ENCODE assay signal across 11 mouse cellular contexts in the genomic region with DNA sequence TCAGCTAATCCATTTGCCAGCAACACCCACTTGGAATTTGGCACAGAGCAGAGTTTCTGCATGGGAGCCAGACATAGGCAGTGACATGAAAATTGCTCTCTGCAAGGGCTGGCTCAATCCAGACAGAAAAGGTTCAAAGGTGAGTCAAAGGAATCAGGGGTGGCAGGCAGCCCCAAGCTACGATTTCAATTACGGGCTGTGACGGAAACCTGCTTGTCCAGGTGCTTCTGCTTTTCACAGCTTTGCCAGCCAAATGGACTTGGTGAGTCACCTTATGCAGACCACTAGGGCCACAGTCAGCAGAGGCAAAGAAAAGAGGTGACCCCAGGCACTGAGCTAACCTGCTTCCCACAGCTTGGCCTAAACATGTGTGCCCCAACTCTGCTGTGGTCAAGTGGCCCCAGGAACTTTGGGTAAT.
DNase-seq lines count a peak whose midpoint lies in the region; ATAC-seq lines count a peak whose summit lies in the region.
"Had no signal": no experiment of that assay in that cellular context is flagged by ENCODE, and none has a peak within 500 bp of the region (broad histone marks: within the 10 kb centered on the region; RNA-seq: fewer than 3 reads in every experiment).

No protein-coding gene starts in this region.

- H3K9ac ChIP-seq in midbrain, embryonic 16.5 days (ENCODE audit: low read depth, low read length), result no peak overlapping the region

- H3K27ac ChIP-seq in midbrain, embryonic 10.5 days (replicated peaks), result no peak overlapping the region
- H3K27ac ChIP-seq in midbrain, embryonic 16.5 days (ENCODE audit: low read length), result no peak overlapping the region
- H3K27ac ChIP-seq in limb, embryonic 10.5 days, result no peak overlapping the region

- peak; percentile 5 for DNase-seq in embryo, embryonic 10 days (ENCODE audit: low spot score)
- no peak for DNase-seq in embryo, embryonic 9.5 days (ENCODE audit: extremely low spot score)
- DNase-seq in midbrain, embryonic 10.5 days (ENCODE audit: low spot score), result peak; percentile 10
- DNase-seq in kidney, adult 18-20 months, result peak; percentile 40
- peak; percentile 29 for DNase-seq in limb, embryonic 10.5 days (ENCODE audit: low spot score)
- DNase-seq in thymus, postnatal 10 days (ENCODE audit: low spot score in 2 of 2), result no peak
- DNase-seq in urinary bladder, postnatal 36 days (ENCODE audit: low spot score in 2 of 2), result no peak
- DNase-seq: layer of hippocampus, postnatal 36 days; liver had no signal

- no peaks in the 10 kb centered on the region for H3K4me1 ChIP-seq in midbrain, embryonic 10.5 days
- no peaks in the 10 kb centered on the region for H3K4me1 ChIP-seq in midbrain, embryonic 16.5 days (ENCODE audit: control insufficient read depth, insufficient read depth, low read length)
- H3K4me1 ChIP-seq in limb, embryonic 10.5 days, result peaks cover 3% of the 10 kb centered on the region; the same call in 1 of the 2 replicates

- H3K9me3 ChIP-seq in midbrain, embryonic 10.5 days (replicated peaks), result no peaks in the 10 kb centered on the region
- no peaks in the 10 kb centered on the region for H3K9me3 ChIP-seq in midbrain, embryonic 16.5 days (replicated peaks; ENCODE audit: control insufficient read depth, low read length, poor library complexity, severe bottlenecking)
- H3K9me3 ChIP-seq in limb, embryonic 10.5 days (replicated peaks), result no peaks in the 10 kb centered on the region

- peaks cover 100% of the 10 kb centered on the region for H3K27me3 ChIP-seq in midbrain, embryonic 10.5 days (ENCODE audit: low read depth, poor library complexity, severe bottlenecking)
- peaks cover 4% of the 10 kb centered on the region; the same call in 1 of the 2 replicates for H3K27me3 ChIP-seq in midbrain, embryonic 16.5 days (ENCODE audit: control insufficient read depth, insufficient read depth, low read depth, low read length)
- H3K27me3 ChIP-seq in limb, embryonic 10.5 days (ENCODE audit: low read depth, poor library complexity, severe bottlenecking), result peaks cover 99% of the 10 kb centered on the region

- no peak overlapping the region for H3K4me2 ChIP-seq in midbrain, embryonic 16.5 days (ENCODE audit: low read length)

- WGBS in midbrain, embryonic 10.5 days, result 89% methylated on average over 3 of the region's 3 CpGs
- WGBS in midbrain, embryonic 16.5 days, result 86% methylated on average over 3 of the region's 3 CpGs
- 81% methylated on average over 3 of the region's 3 CpGs for WGBS in limb, embryonic 10.5 days

- H3K36me3 ChIP-seq in midbrain, embryonic 10.5 days, result no peaks in the 10 kb centered on the region
- no peaks in the 10 kb centered on the region for H3K36me3 ChIP-seq in midbrain, embryonic 16.5 days (ENCODE audit: control insufficient read depth, insufficient read depth, low read length)
- H3K36me3 ChIP-seq in limb, embryonic 10.5 days, result no peaks in the 10 kb centered on the region

- H3K4me3 ChIP-seq in midbrain, embryonic 10.5 days, result no peak overlapping the region
- no peak overlapping the region for H3K4me3 ChIP-seq in midbrain, embryonic 16.5 days (ENCODE audit: low read depth, low read length)
- no peak overlapping the region for H3K4me3 ChIP-seq in limb, embryonic 10.5 days
- H3K4me3 ChIP-seq: erythroblast, embryonic 14.5 days had no signal

- ATAC-seq in midbrain, embryonic 16.5 days, result no peak

Comparison
In these comparisons a context has a peak if more than half of its experiments do, and no peak if none do; other contexts are left out.
1. DNase-seq: peak in embryo, embryonic 10 days (single experiment), midbrain, embryonic 10.5 days (single experiment), kidney, adult 18-20 months (single experiment) and limb, embryonic 10.5 days (single experiment); none in embryo, embryonic 9.5 days (single experiment), thymus, postnatal 10 days (0 of 2) and urinary bladder, postnatal 36 days (0 of 2).